Mouse (Mus musculus) CH12.LX (cell line): ENCODE results near the gene Asb15.

Experiments used
- CTCF ChIP-seq, 2 experiments: IDR thresholded peaks in 1 of 2; conservative IDR thresholded peaks in 1 of 2; 2 replicates each; pipeline ENCODE4 v1.5.1; 2011 to 2012; ENCODE audit warnings: low read depth in 2 of 2, low read length in 2 of 2, improper control_type of control experiment in 1 of 2, inconsistent platforms in 1 of 2, mild to moderate bottlenecking in 1 of 2, moderate library complexity in 1 of 2
- E2F4 ChIP-seq: IDR thresholded peaks from 2 replicates; pipeline ENCODE4 v1.6.1; 2011; ENCODE audit warnings: low read depth, low read length, improper control_type of control experiment; ENCODE audit not compliant: insufficient replicate concordance
- EP300 ChIP-seq: IDR thresholded peaks from 2 replicates; pipeline ENCODE4 v1.6.1; 2011; ENCODE audit warnings: low read length, improper control_type of control experiment
- HCFC1 ChIP-seq: IDR thresholded peaks from 2 replicates; pipeline ENCODE4 v1.6.1; 2012; ENCODE audit warnings: low read depth, mild to moderate bottlenecking, inconsistent platforms, low read length, improper control_type of control experiment
- IRF4 ChIP-seq: IDR thresholded peaks from 2 replicates; pipeline ENCODE4 v1.6.1; 2014; ENCODE audit warnings: low read depth, mild to moderate bottlenecking, inconsistent platforms, low read length, improper control_type of control experiment
- JUN ChIP-seq: IDR thresholded peaks from 2 replicates; pipeline ENCODE4 v1.6.1; 2011; ENCODE audit warnings: low read depth, mild to moderate bottlenecking, low read length, improper control_type of control experiment, moderate library complexity; ENCODE audit not compliant: insufficient read depth
- MAX ChIP-seq: IDR thresholded peaks from 2 replicates; pipeline ENCODE4 v1.6.1; 2011; ENCODE audit warnings: low read length, improper control_type of control experiment
- MAZ ChIP-seq: IDR thresholded peaks from 2 replicates; pipeline ENCODE4 v1.6.1; 2012; ENCODE audit warnings: low read depth, mild to moderate bottlenecking, inconsistent platforms, low read length, improper control_type of control experiment, moderate library complexity
- NRF1 ChIP-seq: IDR thresholded peaks from 2 replicates; pipeline ENCODE4 v1.6.1; 2014; ENCODE audit warnings: low read depth, mild to moderate bottlenecking, inconsistent platforms, low read length, improper control_type of control experiment, moderate library complexity
- POLR2A ChIP-seq: IDR thresholded peaks from 2 replicates; pipeline ENCODE4 v1.6.1; 2011; ENCODE audit warnings: low read depth, mild to moderate bottlenecking, improper control_type of control experiment, low read length
- POLR2AphosphoS2 ChIP-seq: IDR thresholded peaks from 2 replicates; pipeline ENCODE4 v1.6.1; 2011; ENCODE audit warnings: low read depth, low read length, improper control_type of control experiment
- UBTF ChIP-seq: IDR thresholded peaks from 2 replicates; pipeline ENCODE4 v1.6.1; 2012; ENCODE audit warnings: low read depth, mild to moderate bottlenecking, inconsistent platforms, low read length, improper control_type of control experiment, moderate library complexity
- ZC3H11A ChIP-seq: IDR thresholded peaks from 2 replicates; pipeline ENCODE4 v1.6.1; 2012; ENCODE audit warnings: low read depth, mild to moderate bottlenecking, inconsistent platforms, low read length, improper control_type of control experiment
- ZNF384 ChIP-seq: IDR thresholded peaks from 2 replicates; pipeline ENCODE4 v1.6.1; 2012; ENCODE audit warnings: low read depth, low read length, improper control_type of control experiment, inconsistent platforms

DNA sequence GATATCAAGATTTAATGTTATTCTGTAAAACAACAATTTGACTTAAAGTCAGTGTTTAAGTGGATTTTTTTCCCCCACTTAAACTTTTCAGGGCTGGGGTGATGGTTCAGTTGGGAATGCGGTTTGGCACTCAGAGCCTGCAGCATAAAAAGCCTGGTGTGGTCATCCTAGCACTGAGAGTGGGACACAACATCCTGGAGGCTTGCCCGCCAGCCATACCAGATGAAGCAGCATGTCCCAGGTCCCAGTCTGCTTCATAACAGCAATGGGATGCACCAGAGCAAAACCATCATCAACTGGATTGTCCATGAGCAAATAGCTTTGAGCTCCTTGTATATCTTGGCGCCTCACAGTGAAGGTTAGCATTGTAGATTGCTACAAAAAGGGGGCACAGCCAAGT lies 80.7 kb downstream of the Asb15 start:
- TF ChIP-seq POLR2A (no peak), ZC3H11A (no peak), MAX (no peak), CTCF (conservative IDR thresholded peaks at IDR 0.05 in 1 of 2, IDR thresholded peaks at IDR 0.05 in 1 of 2; ENCODE audit: low read depth in 2 of 2, low read length in 2 of 2) (no peak), IRF4 (no peak), E2F4 (no peak), EP300 (no peak), POLR2AphosphoS2 (no peak), MAZ (no peak), NRF1 (no peak), HCFC1 (no peak), UBTF (no peak), ZNF384 (no peak), JUN (no peak)
